Mouse (Mus musculus): ENCODE results near the gene Hoxb6. TPM values are rescaled to one million over a fixed set of nuclear protein-coding genes. Genes with fewer than 3 reads are reported as not detected.

The Hoxb6 gene
- total RNA-seq, 1 experiment = 0.22 TPM

DNA sequence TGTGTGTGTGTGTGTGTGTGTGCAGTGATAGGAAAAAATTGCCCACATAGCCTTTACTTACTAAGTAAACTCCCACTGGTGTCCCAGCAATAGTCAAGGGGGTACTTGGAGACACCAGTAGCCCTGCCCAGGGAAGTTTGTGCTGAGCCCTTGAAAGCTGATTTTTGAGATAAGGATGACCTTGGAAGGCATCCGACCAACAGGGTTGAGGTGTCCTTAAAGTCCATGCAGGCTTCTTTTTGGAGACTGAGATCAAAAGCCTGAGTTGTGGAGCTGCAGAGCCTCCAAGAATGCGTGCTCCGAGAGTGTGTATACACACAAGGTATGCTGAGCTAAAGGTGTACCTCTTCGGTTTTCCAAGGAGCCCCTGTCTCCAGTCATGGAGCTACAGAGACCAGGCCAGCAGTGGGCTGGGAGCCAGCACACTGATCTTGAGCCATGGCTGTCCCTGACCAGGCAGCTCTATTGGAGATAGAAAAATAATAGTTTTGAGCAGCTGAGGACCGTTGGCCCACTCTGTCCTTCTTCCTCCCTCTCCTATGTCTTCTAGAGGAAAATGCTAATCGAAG, 29.9 kb upstream of the Hoxb6 start:
- no peak overlapping the region for H3K4me3 ChIP-seq (ENCODE audit: insufficient read depth in 1 of 2, low read depth in 1 of 2, low read length in 2 of 2, poor library complexity in 1 of 2, severe bottlenecking in 1 of 2)
- in situ Hi-C loops (cut with MboI; ENCODE audit: low sequenced_read_pairs in 2 of 2, unreplicated experiment in 2 of 2) = no loop called here
- no peak for DNase-seq (ENCODE audit: low read depth, low spot score)

DNA sequence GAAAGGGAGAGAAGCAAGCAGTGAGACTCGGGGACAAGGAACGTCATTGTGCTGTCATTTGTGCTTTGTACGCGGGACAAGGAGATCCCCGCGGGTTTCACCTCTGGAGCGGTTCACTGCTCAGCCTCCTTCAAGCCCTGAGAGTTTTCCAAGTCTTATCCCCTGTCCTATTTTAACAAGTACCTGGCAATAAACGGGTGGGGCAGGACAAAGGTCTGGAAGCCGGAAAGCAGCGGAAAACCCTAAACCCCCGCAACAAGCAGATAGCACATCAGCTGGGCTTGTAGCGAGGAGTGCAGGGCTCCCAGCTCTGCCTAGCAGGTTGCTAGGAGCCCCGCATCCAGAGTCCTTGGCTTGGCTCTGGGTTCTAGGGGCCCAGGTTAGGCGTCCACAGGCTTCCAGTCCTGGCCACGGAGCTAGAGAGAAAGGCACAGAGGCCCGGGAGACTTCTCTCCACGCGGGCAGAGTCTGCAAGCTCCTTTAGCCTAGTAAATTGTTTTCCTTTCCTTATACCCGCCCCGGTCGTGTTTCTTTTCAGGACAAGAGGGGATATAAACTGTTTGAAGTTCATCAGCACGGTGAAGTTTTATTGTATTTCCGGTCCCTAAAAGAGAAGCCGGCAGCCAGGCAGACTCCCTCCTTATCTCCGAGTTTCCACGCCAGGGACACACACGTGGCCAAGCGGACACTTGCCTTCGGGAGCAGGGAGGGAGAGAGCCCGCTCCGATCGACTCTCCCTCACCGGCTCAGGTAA, 28.5 kb upstream of the Hoxb6 start:
- Histone ChIP-seq H3K36me3 (ENCODE audit: control insufficient read depth, insufficient read depth, low read length, poor library complexity, severe bottlenecking) (peaks cover 5% of the 10 kb centered on the region), H3K4me1 (ENCODE audit: control insufficient read depth in 2 of 2, insufficient read depth in 2 of 2, low read length in 2 of 2, poor library complexity in 1 of 2) (0 out of 4 replicates have a peak, but pooled peaks cover 0 to 2% of the 10 kb centered on the region in 2 experiments), H3K9ac (ENCODE audit: insufficient read depth, low read depth, low read length, poor library complexity, severe bottlenecking) (no peak overlapping the region), H3K4me3 (ENCODE audit: insufficient read depth in 1 of 2, low read depth in 1 of 2, low read length in 2 of 2, poor library complexity in 1 of 2, severe bottlenecking in 1 of 2) (no peak overlapping the region), H3K9me3 (ENCODE audit: control insufficient read depth, insufficient read depth, low read depth, low read length) (no peaks in the 10 kb centered on the region), H3K27ac (ENCODE audit: insufficient read depth, low read depth, low read length, poor library complexity, severe bottlenecking) (no peak overlapping the region)
- no peak for DNase-seq (ENCODE audit: low read depth, low spot score)
- in situ Hi-C loops (cut with MboI; ENCODE audit: low sequenced_read_pairs in 2 of 2, unreplicated experiment in 2 of 2) = no loop called here
- TF ChIP-seq ZNF384 (IDR thresholded peaks at IDR 0.05; ENCODE audit: low read depth, low read length) (no peak), ZC3H11A (IDR thresholded peaks at IDR 0.05; ENCODE audit: borderline replicate concordance, low read depth, low read length) (no peak), HCFC1 (IDR thresholded peaks at IDR 0.05; ENCODE audit: borderline replicate concordance, insufficient read depth, low read length) (no peak), CHD2 (IDR thresholded peaks at IDR 0.05; ENCODE audit: low read depth, low read length) (no peak), MAFK (IDR thresholded peaks at IDR 0.05; ENCODE audit: insufficient read depth, low read depth, low read length) (no peak)

More for the DNA sequence above, 29.9 kb upstream of the Hoxb6 start:
- TF ChIP-seq ZNF384 (IDR thresholded peaks at IDR 0.05; ENCODE audit: low read depth, low read length) = no peak
- no peak for TF ChIP-seq CHD2 (IDR thresholded peaks at IDR 0.05; ENCODE audit: low read depth, low read length)
- TF ChIP-seq ZC3H11A (IDR thresholded peaks at IDR 0.05; ENCODE audit: borderline replicate concordance, low read depth, low read length) = no peak
- no peak for TF ChIP-seq HCFC1 (IDR thresholded peaks at IDR 0.05; ENCODE audit: borderline replicate concordance, insufficient read depth, low read length)
- 0 out of 4 replicates have a peak, but pooled peaks cover 0 to 2% of the 10 kb centered on the region in 2 experiments for H3K4me1 ChIP-seq (ENCODE audit: control insufficient read depth in 2 of 2, insufficient read depth in 2 of 2, low read length in 2 of 2, poor library complexity in 1 of 2)
- H3K27ac ChIP-seq (ENCODE audit: insufficient read depth, low read depth, low read length, poor library complexity, severe bottlenecking) = no peak overlapping the region
- peaks cover 5% of the 10 kb centered on the region for H3K36me3 ChIP-seq (ENCODE audit: control insufficient read depth, insufficient read depth, low read length, poor library complexity, severe bottlenecking)
- H3K9ac ChIP-seq (ENCODE audit: insufficient read depth, low read depth, low read length, poor library complexity, severe bottlenecking) = no peak overlapping the region
- no peaks in the 10 kb centered on the region for H3K9me3 ChIP-seq (ENCODE audit: control insufficient read depth, insufficient read depth, low read depth, low read length)

DNA sequence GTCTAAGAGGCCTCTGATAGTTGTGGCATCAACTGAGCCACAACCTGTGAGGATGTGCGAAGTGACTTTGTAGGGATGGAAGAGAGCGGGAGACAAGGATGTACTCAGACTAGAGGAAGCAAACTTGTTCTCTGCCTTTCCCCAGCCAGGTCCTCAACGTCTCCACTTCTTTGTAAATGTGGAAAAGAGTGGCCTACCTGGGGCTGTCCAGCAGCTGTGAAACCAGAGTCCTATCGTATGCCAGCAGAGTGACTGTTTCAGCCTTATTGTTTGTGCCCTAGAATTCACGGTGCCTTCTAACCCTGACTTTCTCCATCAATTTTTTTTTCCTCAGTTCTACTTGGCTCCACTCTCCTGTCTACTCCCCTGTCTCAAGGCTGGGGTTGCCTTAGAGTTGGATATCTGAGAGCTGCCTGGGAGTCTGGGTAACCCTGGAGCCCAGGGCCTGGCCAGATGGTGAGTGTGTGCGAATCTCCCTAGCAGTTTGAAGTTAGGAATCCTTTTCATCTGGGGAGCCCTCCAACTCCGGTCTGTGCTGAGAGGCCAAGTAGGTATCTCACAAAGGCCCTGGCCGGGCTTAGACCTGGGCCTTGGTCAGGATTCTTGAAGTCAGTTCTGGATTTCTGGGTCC, 27.8 kb upstream of the Hoxb6 start:
- Histone ChIP-seq H3K4me3 (ENCODE audit: insufficient read depth in 1 of 2, low read depth in 1 of 2, low read length in 2 of 2, poor library complexity in 1 of 2, severe bottlenecking in 1 of 2) (no peak overlapping the region), H3K4me1 (ENCODE audit: control insufficient read depth in 2 of 2, insufficient read depth in 2 of 2, low read length in 2 of 2, poor library complexity in 1 of 2) (0 out of 4 replicates have a peak, but pooled peaks cover 0 to 2% of the 10 kb centered on the region in 2 experiments), H3K9ac (ENCODE audit: insufficient read depth, low read depth, low read length, poor library complexity, severe bottlenecking) (no peak overlapping the region), H3K27ac (ENCODE audit: insufficient read depth, low read depth, low read length, poor library complexity, severe bottlenecking) (no peak overlapping the region), H3K9me3 (ENCODE audit: control insufficient read depth, insufficient read depth, low read depth, low read length) (no peaks in the 10 kb centered on the region), H3K36me3 (ENCODE audit: control insufficient read depth, insufficient read depth, low read length, poor library complexity, severe bottlenecking) (peaks cover 5% of the 10 kb centered on the region)
- in situ Hi-C loops (cut with MboI; ENCODE audit: low sequenced_read_pairs in 2 of 2, unreplicated experiment in 2 of 2) = no loop called here
- no peak for DNase-seq (ENCODE audit: low read depth, low spot score)
- TF ChIP-seq ZNF384 (IDR thresholded peaks at IDR 0.05; ENCODE audit: low read depth, low read length) = no peak
- TF ChIP-seq MAFK (IDR thresholded peaks at IDR 0.05; ENCODE audit: insufficient read depth, low read depth, low read length) = no peak
- TF ChIP-seq CHD2 (IDR thresholded peaks at IDR 0.05; ENCODE audit: low read depth, low read length) = no peak
- no peak for TF ChIP-seq HCFC1 (IDR thresholded peaks at IDR 0.05; ENCODE audit: borderline replicate concordance, insufficient read depth, low read length)

DNA sequence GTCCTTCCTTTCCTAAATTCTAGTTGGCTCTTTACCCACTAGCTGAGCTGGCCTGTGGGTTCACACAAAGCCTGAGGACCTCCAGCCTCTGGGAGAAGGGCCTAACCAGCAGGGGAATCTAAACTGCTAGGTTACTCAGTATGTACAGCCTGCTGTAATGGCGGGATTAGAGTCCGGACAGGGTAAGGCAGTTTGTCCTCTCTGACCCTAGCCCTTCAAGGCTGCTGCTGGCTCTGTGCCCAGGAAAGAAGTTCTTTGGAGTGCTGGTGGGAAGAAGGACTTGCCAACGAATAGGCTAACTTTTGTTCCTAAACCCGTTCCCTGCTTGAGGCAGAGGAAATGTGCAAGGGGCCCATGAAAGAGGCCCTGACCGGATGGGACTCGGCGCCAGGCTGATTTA, 26.3 kb upstream of the Hoxb6 start:
- in situ Hi-C loops (cut with MboI; ENCODE audit: low sequenced_read_pairs in 2 of 2, unreplicated experiment in 2 of 2) = no loop called here
- Histone ChIP-seq H3K4me1 (ENCODE audit: control insufficient read depth in 2 of 2, insufficient read depth in 2 of 2, low read length in 2 of 2, poor library complexity in 1 of 2) (peaks cover 0 to 6% of the 10 kb centered on the region in 2 experiments; a peak in 2 of 4 replicates), H3K4me3 (ENCODE audit: insufficient read depth in 1 of 2, low read depth in 1 of 2, low read length in 2 of 2, poor library complexity in 1 of 2, severe bottlenecking in 1 of 2) (no peak overlapping the region), H3K9ac (ENCODE audit: insufficient read depth, low read depth, low read length, poor library complexity, severe bottlenecking) (no peak overlapping the region), H3K27ac (ENCODE audit: insufficient read depth, low read depth, low read length, poor library complexity, severe bottlenecking) (no peak overlapping the region), H3K36me3 (ENCODE audit: control insufficient read depth, insufficient read depth, low read length, poor library complexity, severe bottlenecking) (peaks cover 5% of the 10 kb centered on the region), H3K9me3 (ENCODE audit: control insufficient read depth, insufficient read depth, low read depth, low read length) (no peaks in the 10 kb centered on the region)
- no peak for DNase-seq (ENCODE audit: low read depth, low spot score)
- TF ChIP-seq MAFK (IDR thresholded peaks at IDR 0.05; ENCODE audit: insufficient read depth, low read depth, low read length) (no peak), HCFC1 (IDR thresholded peaks at IDR 0.05; ENCODE audit: borderline replicate concordance, insufficient read depth, low read length) (no peak), CHD2 (IDR thresholded peaks at IDR 0.05; ENCODE audit: low read depth, low read length) (no peak), ZC3H11A (IDR thresholded peaks at IDR 0.05; ENCODE audit: borderline replicate concordance, low read depth, low read length) (no peak), ZNF384 (IDR thresholded peaks at IDR 0.05; ENCODE audit: low read depth, low read length) (no peak)
